Mouse (Mus musculus) liver, adult 2 months (tissue): ENCODE data around the gene Bcl11a. TPM values are rescaled to one million over a fixed set of nuclear protein-coding genes. Genes with fewer than 3 reads are reported as not detected.

Experiments
- DNase-seq: peaks from one replicate; pipeline ENCODE4 v3.0.0-alpha.2; 2011; ENCODE audit warnings: low read depth, low spot score; ENCODE audit errors: extremely low read depth
- H3K27ac ChIP-seq: fragments of 200-500 bp; replicated peaks from 2 replicates; pipeline ENCODE4 v1.5.1; 2012; ENCODE audit warnings: low read depth, mild to moderate bottlenecking, control low read depth, inconsistent platforms, low read length; ENCODE audit not compliant: insufficient read depth
- H3K27me3 ChIP-seq: fragments of 200-500 bp; 2 replicates; pipeline ENCODE4 v1.6.1; 2012; ENCODE audit warnings: mild to moderate bottlenecking, moderate library complexity, low read length, inconsistent platforms; ENCODE audit not compliant: control insufficient read depth, insufficient read depth
- H3K36me3 ChIP-seq: fragments of 200-500 bp; 2 replicates; pipeline ENCODE4 v1.6.1; 2012; ENCODE audit warnings: low read length, inconsistent platforms; ENCODE audit not compliant: control insufficient read depth, insufficient read depth
- H3K4me1 ChIP-seq: fragments of 200-500 bp; 2 replicates; pipeline ENCODE4 v1.6.1; 2011; ENCODE audit warnings: low read length; ENCODE audit not compliant: control insufficient read depth, insufficient read depth
- H3K4me3 ChIP-seq: fragments of 200-500 bp; 2 replicates; pipeline ENCODE4 v1.5.1; 2011; ENCODE audit warnings: low read depth, mild to moderate bottlenecking, control low read depth, low read length, moderate library complexity; ENCODE audit not compliant: insufficient read depth
- H3K79me2 ChIP-seq: fragments of 200-500 bp; 2 replicates; pipeline ENCODE4 v1.6.1; 2012; ENCODE audit warnings: inconsistent platforms, mild to moderate bottlenecking, low read length, moderate library complexity; ENCODE audit not compliant: control insufficient read depth, insufficient read depth
- H3K9ac ChIP-seq: fragments of 200-500 bp; 2 replicates; pipeline ENCODE4 v1.6.1; 2012; ENCODE audit warnings: low read depth, mild to moderate bottlenecking, control low read depth, inconsistent platforms, low read length
- CTCF ChIP-seq: fragments of 200-500 bp; IDR thresholded peaks from 2 replicates; pipeline ENCODE4 v1.5.1; 2011; ENCODE audit warnings: low read depth, low read length, control low read depth
- POLR2A ChIP-seq: fragments of 200-500 bp; IDR thresholded peaks from 2 replicates; pipeline ENCODE4 v1.6.1; 2011; ENCODE audit warnings: low read length, control low read depth; ENCODE audit not compliant: insufficient read depth; ENCODE audit errors: extremely low read depth
- WGBS: fragments of 180-500 bp; shearing (Covaris S2); methylation state at CpG from one replicate; pipeline ENCODE4 v1.1.7; 2018; 5-methylcytosine and 5-hydroxymethylcytosine counted together
- polyA plus RNA-seq: library from polyadenylated mRNA; depleted of rRNA; stranded (reverse); fragments of >200 nt; gene quantifications from 2 replicates; pipeline ENCODE4 v1.2.3, GENCODE M21; 2012
- total RNA-seq: library from RNA; depleted of rRNA; stranded (reverse); fragments of >200 nt; gene quantifications from 2 replicates; pipeline ENCODE4 v1.2.3, GENCODE M21; 2014

Bcl11a gene
- total and polyA plus RNA-seq, 2 experiments, result 0.09 to 0.13 TPM

- Histone ChIP-seq H3K4me3 (no peak overlapping the region), H3K27ac (no peak overlapping the region), H3K9ac (no peak overlapping the region), H3K36me3 (no peaks in the 10 kb centered on the region), H3K4me1 (no peaks in the 10 kb centered on the region), H3K79me2 (no peaks in the 10 kb centered on the region), H3K27me3 (no peaks in the 10 kb centered on the region)
- no peak for DNase-seq
- TF ChIP-seq CTCF (no peak), POLR2A (no peak)
- 80% methylated on average over 5 of the region's 5 CpGs for WGBS
These were observed 51.7 kb downstream of the Bcl11a start for GRCm38 (mm10) chr11:24129358-24130185.

- H3K9ac ChIP-seq, result no peak overlapping the region
- no peak overlapping the region for H3K27ac ChIP-seq
- H3K36me3 ChIP-seq, result no peaks in the 10 kb centered on the region
These were observed 52.4 kb downstream of the Bcl11a start for GRCm38 (mm10) chr11:24130186-24130760.

GRCm38 (mm10) chr11:24131818-24132217 lies 54.0 kb downstream of the Bcl11a start:
- no peak for TF ChIP-seq POLR2A
- TF ChIP-seq CTCF, result no peak
- H3K79me2 ChIP-seq, result no peaks in the 10 kb centered on the region
- 79% methylated on average over 2 of the region's 2 CpGs for WGBS
- no peak overlapping the region for H3K27ac ChIP-seq
- H3K27me3 ChIP-seq, result no peaks in the 10 kb centered on the region
- no peak overlapping the region for H3K9ac ChIP-seq
- no peak for DNase-seq
- H3K4me3 ChIP-seq, result no peak overlapping the region
- H3K4me1 ChIP-seq, result peaks cover 2% of the 10 kb centered on the region; the same call in 1 of the 2 replicates
- H3K36me3 ChIP-seq, result no peaks in the 10 kb centered on the region

More at GRCm38 (mm10) chr11:24130186-24130760, 52.4 kb downstream of the Bcl11a start:
- peaks cover 2% of the 10 kb centered on the region; the same call in 1 of the 2 replicates for H3K4me1 ChIP-seq
- TF ChIP-seq POLR2A (no peak), CTCF (no peak)
- 77% methylated on average over 7 of the region's 7 CpGs for WGBS
- no peak overlapping the region for H3K4me3 ChIP-seq
- no peaks in the 10 kb centered on the region for H3K79me2 ChIP-seq
- no peak for DNase-seq
- no peaks in the 10 kb centered on the region for H3K27me3 ChIP-seq

DNA sequence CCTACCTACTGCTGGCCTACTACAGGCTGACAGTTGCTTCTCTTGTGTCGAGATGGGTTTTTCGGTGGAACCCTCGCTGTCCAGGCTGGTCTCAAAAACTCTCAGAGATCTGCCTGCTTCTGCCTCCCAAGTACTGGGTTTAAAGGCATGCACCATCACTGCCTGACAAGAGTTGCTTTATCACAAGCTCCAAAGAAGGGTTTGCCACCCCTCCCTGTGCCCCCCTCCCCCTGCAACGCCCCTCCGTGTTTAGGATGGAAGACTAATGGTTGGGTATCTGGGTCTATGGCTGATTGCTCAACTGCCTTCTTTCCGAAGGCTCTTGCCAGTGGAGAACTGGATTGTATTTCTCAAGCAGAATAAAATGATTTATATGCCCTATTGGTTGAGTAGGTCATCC lies 54.5 kb downstream of the Bcl11a start:
- H3K79me2 ChIP-seq, result no peaks in the 10 kb centered on the region
- TF ChIP-seq POLR2A, result no peak
- TF ChIP-seq CTCF, result no peak
- H3K27ac ChIP-seq, result no peak overlapping the region
- WGBS, result 88% methylated on average over 6 of the region's 6 CpGs
- H3K9ac ChIP-seq, result no peak overlapping the region
- no peaks in the 10 kb centered on the region for H3K27me3 ChIP-seq
- no peaks in the 10 kb centered on the region for H3K36me3 ChIP-seq
- DNase-seq, result no peak
- peaks cover 2% of the 10 kb centered on the region; the same call in 1 of the 2 replicates for H3K4me1 ChIP-seq
- H3K4me3 ChIP-seq, result no peak overlapping the region

DNA sequence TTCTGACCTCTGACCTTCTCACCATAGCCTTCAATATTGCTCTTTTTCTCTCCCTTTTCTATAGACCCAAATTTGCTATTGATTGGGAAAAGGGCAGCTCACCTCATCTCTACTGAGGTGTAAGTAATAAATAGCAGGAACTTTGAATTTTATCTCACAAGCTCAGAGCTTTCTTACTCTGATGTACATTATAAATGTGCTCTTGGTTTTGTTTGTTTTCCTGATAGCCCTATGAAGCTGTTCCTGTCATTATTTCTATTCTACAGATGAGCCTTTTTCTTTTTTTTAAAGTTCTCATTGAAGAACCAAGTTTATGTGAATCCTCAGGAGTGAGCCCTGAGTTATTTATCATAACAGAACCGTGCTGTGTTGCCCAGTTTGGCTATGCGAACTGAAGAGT lies 55.0 kb downstream of the Bcl11a start:
- Histone ChIP-seq H3K79me2 (no peaks in the 10 kb centered on the region), H3K27ac (no peak overlapping the region), H3K9ac (no peak overlapping the region), H3K4me3 (no peak overlapping the region), H3K36me3 (no peaks in the 10 kb centered on the region), H3K4me1 (peaks cover 2% of the 10 kb centered on the region; the same call in 1 of the 2 replicates), H3K27me3 (no peaks in the 10 kb centered on the region)
- no peak for TF ChIP-seq POLR2A
- no peak for TF ChIP-seq CTCF
- WGBS, result 95% methylated on average over 2 of the region's 2 CpGs
- no peak for DNase-seq

DNA sequence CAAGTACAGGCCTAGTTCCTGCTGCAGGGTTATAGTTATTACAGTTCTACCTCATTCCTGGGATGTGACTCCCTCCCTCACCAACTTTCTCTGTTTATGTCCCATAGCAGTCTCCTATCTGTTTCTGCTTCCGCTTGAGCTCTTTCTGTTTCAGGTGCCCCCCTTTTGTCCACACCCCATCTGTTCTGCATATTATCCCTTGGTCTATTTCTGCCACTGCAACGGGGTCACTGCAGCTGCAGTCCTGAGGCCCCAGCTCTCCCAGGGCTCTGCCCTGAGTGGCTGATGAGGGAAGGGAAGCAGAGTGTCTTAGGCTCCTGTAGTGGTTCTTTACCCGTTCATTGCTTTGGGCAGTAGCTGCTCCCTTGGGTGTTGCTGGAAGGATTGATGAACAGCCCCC lies 55.6 kb downstream of the Bcl11a start:
- Histone ChIP-seq H3K9ac (no peak overlapping the region), H3K4me1 (peaks cover 2% of the 10 kb centered on the region; the same call in 1 of the 2 replicates)

More for the DNA sequence above, 55.6 kb downstream of the Bcl11a start:
- no peak for TF ChIP-seq POLR2A
- no peak for TF ChIP-seq CTCF
- no peak for DNase-seq
- 85% methylated on average over 3 of the region's 3 CpGs for WGBS
- Histone ChIP-seq H3K4me3 (no peak overlapping the region), H3K36me3 (no peaks in the 10 kb centered on the region), H3K27ac (no peak overlapping the region), H3K27me3 (no peaks in the 10 kb centered on the region), H3K79me2 (no peaks in the 10 kb centered on the region)
